ENCODE assay signal across 9 mouse cellular contexts in the genomic region with DNA sequence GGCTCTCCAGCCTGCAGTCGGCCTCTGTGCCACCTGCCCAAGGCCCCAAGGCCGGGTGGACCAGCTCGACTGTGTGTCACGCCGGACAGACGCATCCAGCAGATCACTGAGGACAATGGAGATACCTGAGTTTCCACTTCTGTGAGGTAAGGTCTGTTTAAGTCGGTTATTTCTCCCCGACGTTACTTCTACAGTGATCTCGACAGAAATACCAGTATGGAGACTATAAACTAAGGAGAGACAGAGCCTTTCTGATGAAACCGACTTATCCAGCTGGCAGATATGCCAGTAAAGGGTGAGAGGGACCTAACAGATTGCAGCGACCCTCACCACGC.
DNase-seq lines count a peak whose midpoint lies in the region; ATAC-seq and TF ChIP-seq lines count a peak whose summit lies in the region.
"Had no signal": no experiment of that assay in that cellular context is flagged by ENCODE, and none has a peak within 500 bp of the region (broad histone marks: within the 10 kb centered on the region; RNA-seq: fewer than 3 reads in every experiment).

No protein-coding gene starts in this region.

- WGBS in heart, embryonic 12.5 days = 15% methylated on average over 13 of the region's 13 CpGs
- 22% methylated on average over 13 of the region's 13 CpGs for WGBS in hindbrain, embryonic 13.5 days
- WGBS in liver, postnatal 0 days (ENCODE audit: insufficient replicate concordance) = 38% methylated on average over 13 of the region's 13 CpGs

- H3K4me3 ChIP-seq in heart, embryonic 12.5 days = peak overlapping the region; percentile 44
- peak overlapping the region; percentile 33 to 51; a peak in 3 of 4 replicates for H3K4me3 ChIP-seq in ES-E14 (ENCODE audit: insufficient read depth in 1 of 2, low read depth in 1 of 2, low read length in 2 of 2, poor library complexity in 1 of 2, severe bottlenecking in 1 of 2)
- H3K4me3 ChIP-seq in hindbrain, embryonic 13.5 days = peak overlapping the region; percentile 39
- H3K4me3 ChIP-seq in liver, postnatal 0 days (ENCODE audit: low read depth, low read length) = no peak overlapping the region
- H3K4me3 ChIP-seq in left cerebral cortex, adult 2 months = no peak overlapping the region

- H3K36me3 ChIP-seq in heart, embryonic 12.5 days = no peaks in the 10 kb centered on the region
- no peaks in the 10 kb centered on the region for H3K36me3 ChIP-seq in ES-E14 (ENCODE audit: control insufficient read depth, insufficient read depth, low read length, poor library complexity, severe bottlenecking)
- H3K36me3 ChIP-seq in hindbrain, embryonic 13.5 days = no peaks in the 10 kb centered on the region
- no peaks in the 10 kb centered on the region for H3K36me3 ChIP-seq in liver, postnatal 0 days (replicated peaks; ENCODE audit: insufficient read depth, low read length)

- no peak for TF ChIP-seq EP300 in liver, postnatal 0 days (IDR thresholded peaks at IDR 0.05; ENCODE audit: low read depth)

- no peak for ATAC-seq in heart, embryonic 12.5 days (ENCODE audit: insufficient number of reproducible peaks, low FRiP score)
- ATAC-seq in hindbrain, embryonic 13.5 days (ENCODE audit: low FRiP score) = no peak; the same call in 1 of the 2 replicates
- no peak for ATAC-seq in liver, postnatal 0 days

- H3K9me3 ChIP-seq in heart, embryonic 12.5 days (replicated peaks) = no peaks in the 10 kb centered on the region
- no peaks in the 10 kb centered on the region for H3K9me3 ChIP-seq in ES-E14 (ENCODE audit: control insufficient read depth, insufficient read depth, low read depth, low read length)
- H3K9me3 ChIP-seq in hindbrain, embryonic 13.5 days = no peaks in the 10 kb centered on the region
- no peaks in the 10 kb centered on the region for H3K9me3 ChIP-seq in liver, postnatal 0 days (ENCODE audit: low read length)

- H3K9ac ChIP-seq in heart, embryonic 12.5 days = peak overlapping the region; percentile 49
- no peak overlapping the region for H3K9ac ChIP-seq in ES-E14 (ENCODE audit: insufficient read depth, low read depth, low read length, poor library complexity, severe bottlenecking)
- peak overlapping the region; percentile 66 for H3K9ac ChIP-seq in hindbrain, embryonic 13.5 days
- H3K9ac ChIP-seq in liver, postnatal 0 days (replicated peaks) = no peak overlapping the region

- H3K4me2 ChIP-seq in heart, embryonic 12.5 days = peak overlapping the region; percentile 67
- peak overlapping the region; percentile 67 for H3K4me2 ChIP-seq in hindbrain, embryonic 13.5 days
- H3K4me2 ChIP-seq in liver, postnatal 0 days (ENCODE audit: low read depth, low read length) = peak overlapping the region; percentile 62

- intact Hi-C loops in left cerebral cortex, adult 2 months (cut with DNase I) = no loop called here

- no peak for DNase-seq in heart, postnatal 4 days
- DNase-seq in ES-E14 (ENCODE audit: low read depth, low spot score) = no peak
- no peak for DNase-seq in liver, postnatal 0 days
- no peak for DNase-seq in left cerebral cortex, adult 2 months (ENCODE audit: extremely low spot score in 1 of 2, low spot score in 2 of 2)
- no peak for DNase-seq in right cerebral cortex, postnatal 14 days
- DNase-seq in spleen, postnatal 36 days (ENCODE audit: low spot score in 2 of 2) = no peak
- DNase-seq: B cell, adult 2 months had no signal

- TF ChIP-seq CTCF in liver, postnatal 0 days (IDR thresholded peaks at IDR 0.05; ENCODE audit: low read depth) = no peak
- no peak for TF ChIP-seq CTCF in left cerebral cortex, adult 2 months (IDR thresholded peaks at IDR 0.05)

- peak overlapping the region; percentile 78 for H3K27ac ChIP-seq in heart, embryonic 12.5 days (ENCODE audit: poor library complexity, severe bottlenecking)
- H3K27ac ChIP-seq in ES-E14 (ENCODE audit: insufficient read depth, low read depth, low read length, poor library complexity, severe bottlenecking) = no peak overlapping the region
- peak overlapping the region; percentile 30; the same call in 1 of the 2 replicates for H3K27ac ChIP-seq in hindbrain, embryonic 13.5 days
- no peak overlapping the region for H3K27ac ChIP-seq in liver, postnatal 0 days (ENCODE audit: low read depth)
- no peak overlapping the region for H3K27ac ChIP-seq in left cerebral cortex, adult 2 months

- H3K4me1 ChIP-seq in heart, embryonic 12.5 days (replicated peaks) = peaks cover 46% of the 10 kb centered on the region
- H3K4me1 ChIP-seq in ES-E14 (ENCODE audit: control insufficient read depth in 2 of 2, insufficient read depth in 2 of 2, low read length in 2 of 2, poor library complexity in 1 of 2) = peaks cover 24 to 30% of the 10 kb centered on the region in 2 experiments
- H3K4me1 ChIP-seq in hindbrain, embryonic 13.5 days (replicated peaks) = peaks cover 40% of the 10 kb centered on the region
- H3K4me1 ChIP-seq in liver, postnatal 0 days (ENCODE audit: insufficient read depth) = no peaks in the 10 kb centered on the region

- no peaks in the 10 kb centered on the region for H3K27me3 ChIP-seq in heart, embryonic 12.5 days (replicated peaks)
- peaks cover 14% of the 10 kb centered on the region; the same call in 1 of the 2 replicates for H3K27me3 ChIP-seq in hindbrain, embryonic 13.5 days
- no peaks in the 10 kb centered on the region for H3K27me3 ChIP-seq in liver, postnatal 0 days (ENCODE audit: insufficient read depth, low read length)

- in situ Hi-C loops in ES-E14 (cut with MboI; ENCODE audit: low sequenced_read_pairs in 2 of 2, unreplicated experiment in 2 of 2) = no loop called here

TF ChIP-seq in ES-E14, 5 proteins besides CTCF, POLR2A, EP300 and RAD21:
- TF ChIP-seq HCFC1 (IDR thresholded peaks at IDR 0.05; ENCODE audit: borderline replicate concordance, insufficient read depth, low read length) = no peak
- TF ChIP-seq CHD2 (IDR thresholded peaks at IDR 0.05; ENCODE audit: low read depth, low read length) = no peak
- no peak for TF ChIP-seq MAFK (IDR thresholded peaks at IDR 0.05; ENCODE audit: insufficient read depth, low read depth, low read length)
- TF ChIP-seq ZC3H11A (IDR thresholded peaks at IDR 0.05; ENCODE audit: borderline replicate concordance, low read depth, low read length) = no peak
- TF ChIP-seq ZNF384 (IDR thresholded peaks at IDR 0.05; ENCODE audit: low read depth, low read length) = no peak

Comparison
In these comparisons a context has a peak if more than half of its experiments do, and no peak if none do; other contexts are left out.
1. H3K27ac ChIP-seq: peak in heart, embryonic 12.5 days (single experiment) and hindbrain, embryonic 13.5 days (single experiment); none in ES-E14 (single experiment), liver, postnatal 0 days (single experiment) and left cerebral cortex, adult 2 months (single experiment).
2. H3K4me3 ChIP-seq: peak in heart, embryonic 12.5 days (single experiment), ES-E14 (2 of 2) and hindbrain, embryonic 13.5 days (single experiment); none in liver, postnatal 0 days (single experiment) and left cerebral cortex, adult 2 months (single experiment).
3. H3K9ac ChIP-seq: peak in heart, embryonic 12.5 days (single experiment) and hindbrain, embryonic 13.5 days (single experiment); none in ES-E14 (single experiment) and liver, postnatal 0 days (single experiment).
4. Peak in every context shown above with its lines, with median percentiles within 50 percentile points of each other: H3K4me2 ChIP-seq.